Mouse (Mus musculus): ENCODE results near the gene Ctnnb1. TPM values are rescaled to one million over a fixed set of nuclear protein-coding genes. Genes with fewer than 3 reads are reported as not detected.

Gene Ctnnb1
- polyA plus RNA-seq, 1 experiment from 2014 or later: 758 TPM

DNA sequence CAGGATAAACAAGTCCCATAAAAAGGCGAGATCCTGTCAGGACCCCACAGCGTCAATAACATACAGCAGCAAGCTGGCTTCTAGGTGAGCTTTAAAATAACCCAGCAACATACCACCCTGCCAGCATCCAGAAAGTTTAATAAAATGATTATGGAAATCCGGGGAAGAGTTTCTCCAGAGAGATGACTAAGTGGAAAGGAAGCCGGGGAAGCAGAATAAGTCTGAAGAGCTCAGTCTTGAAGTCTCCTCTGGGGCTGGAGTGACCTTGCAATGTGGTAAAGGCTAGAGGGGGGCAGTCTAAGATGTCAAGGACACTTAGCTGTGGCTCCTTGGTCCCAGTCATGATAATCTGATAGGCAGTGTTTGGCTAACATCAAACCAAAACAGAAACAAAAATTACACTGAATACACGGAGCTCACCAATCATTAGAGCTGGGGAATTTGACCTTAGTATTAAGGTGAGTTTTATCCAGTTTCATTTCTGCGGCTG, 44.1 kb downstream of the Ctnnb1 start:
- H3K4me3 ChIP-seq (ENCODE audit: low read depth, low read length): no peak overlapping the region
- H3K4me1 ChIP-seq (ENCODE audit: control insufficient read depth, insufficient read depth, low read length): no peaks in the 10 kb centered on the region; the same call in 1 of the 2 replicates
- no peak for ATAC-seq (ENCODE audit: insufficient number of reproducible peaks, insufficient read depth, low FRiP score, low read depth)
- peaks cover 8% of the 10 kb centered on the region; the same call in 1 of the 2 replicates for H3K36me3 ChIP-seq (ENCODE audit: control insufficient read depth, insufficient read depth, low read length)
- H3K27me3 ChIP-seq (ENCODE audit: control insufficient read depth, insufficient read depth, low read length): no peaks in the 10 kb centered on the region
- no peaks in the 10 kb centered on the region for H3K9me3 ChIP-seq (ENCODE audit: control insufficient read depth, low read depth, low read length)
- H3K9ac ChIP-seq (replicated peaks; ENCODE audit: low read depth, low read length): no peak overlapping the region
- no peak overlapping the region for H3K27ac ChIP-seq (ENCODE audit: low read length)
- WGBS: 64% methylated on average over 6 of the region's 6 CpGs
- H3K4me2 ChIP-seq (replicated peaks; ENCODE audit: low read depth, low read length): no peak overlapping the region

DNA sequence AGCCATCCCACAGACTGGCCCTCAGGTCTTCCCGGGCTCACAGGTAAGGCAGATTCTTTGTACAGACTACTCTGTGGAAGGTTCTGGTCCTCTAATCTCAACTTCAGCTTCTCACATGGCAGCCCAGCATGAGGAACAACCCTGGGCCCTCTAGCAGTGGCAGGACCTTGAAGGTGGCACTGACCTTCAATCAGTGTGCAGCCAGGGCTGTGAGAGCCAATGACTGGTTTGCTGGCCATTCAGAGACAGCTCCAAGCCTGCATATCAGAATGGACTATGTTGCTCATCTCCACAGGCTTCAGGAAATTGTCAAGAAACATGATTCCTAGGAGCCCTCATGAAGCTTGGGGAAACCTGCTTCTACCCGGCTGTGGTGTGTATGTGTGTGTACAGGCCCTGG, 45.2 kb downstream of the Ctnnb1 start:
- no peak overlapping the region for H3K4me2 ChIP-seq (replicated peaks; ENCODE audit: low read depth, low read length)
- 71% methylated on average over 2 of the region's 2 CpGs for whole genome bisulfite sequencing
- no peak overlapping the region for H3K27ac ChIP-seq (ENCODE audit: low read length)

DNA sequence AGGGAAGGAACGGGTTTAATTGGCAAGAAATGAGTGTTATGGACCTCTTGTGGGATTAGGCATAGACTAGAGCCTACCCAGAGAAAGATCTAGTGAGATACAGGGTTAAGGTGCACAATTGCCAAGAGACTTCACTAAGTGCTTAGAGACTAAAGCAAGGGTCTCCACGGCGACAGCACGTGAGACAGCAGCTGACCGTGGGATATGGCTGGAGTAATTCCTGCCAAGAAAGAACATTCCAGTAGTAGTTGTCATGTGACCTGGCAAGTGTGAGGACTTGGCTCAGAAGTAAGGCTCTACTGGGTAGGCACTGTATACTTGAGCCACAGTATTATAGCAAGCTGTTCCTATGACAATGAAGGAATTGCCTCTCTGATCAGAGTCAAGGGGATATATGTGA, 47.1 kb downstream of the Ctnnb1 start:
- H3K9me3 ChIP-seq (ENCODE audit: control insufficient read depth, low read depth, low read length): no peaks in the 10 kb centered on the region
- H3K4me3 ChIP-seq (ENCODE audit: low read depth, low read length): no peak overlapping the region
- H3K27me3 ChIP-seq (ENCODE audit: control insufficient read depth, insufficient read depth, low read length): no peaks in the 10 kb centered on the region
- no peaks in the 10 kb centered on the region; the same call in 1 of the 2 replicates for H3K4me1 ChIP-seq (ENCODE audit: control insufficient read depth, insufficient read depth, low read length)
- 45% methylated on average over 5 of the region's 5 CpGs for WGBS
- H3K36me3 ChIP-seq (ENCODE audit: control insufficient read depth, insufficient read depth, low read length): no peaks in the 10 kb centered on the region
- H3K4me2 ChIP-seq (replicated peaks; ENCODE audit: low read depth, low read length): no peak overlapping the region
- H3K27ac ChIP-seq (ENCODE audit: low read length): no peak overlapping the region
- ATAC-seq (ENCODE audit: insufficient number of reproducible peaks, insufficient read depth, low FRiP score, low read depth): peak; percentile 68; the same call in 1 of the 2 replicates
- no peak overlapping the region for H3K9ac ChIP-seq (replicated peaks; ENCODE audit: low read depth, low read length)

More for the DNA sequence above, 45.2 kb downstream of the Ctnnb1 start:
- Histone ChIP-seq H3K4me1 (ENCODE audit: control insufficient read depth, insufficient read depth, low read length) (no peaks in the 10 kb centered on the region; the same call in 1 of the 2 replicates), H3K27me3 (ENCODE audit: control insufficient read depth, insufficient read depth, low read length) (no peaks in the 10 kb centered on the region), H3K36me3 (ENCODE audit: control insufficient read depth, insufficient read depth, low read length) (peaks cover 2% of the 10 kb centered on the region; the same call in 1 of the 2 replicates), H3K4me3 (ENCODE audit: low read depth, low read length) (no peak overlapping the region), H3K9ac (replicated peaks; ENCODE audit: low read depth, low read length) (no peak overlapping the region), H3K9me3 (ENCODE audit: control insufficient read depth, low read depth, low read length) (no peaks in the 10 kb centered on the region)
- ATAC-seq (ENCODE audit: insufficient number of reproducible peaks, insufficient read depth, low FRiP score, low read depth): no peak

DNA sequence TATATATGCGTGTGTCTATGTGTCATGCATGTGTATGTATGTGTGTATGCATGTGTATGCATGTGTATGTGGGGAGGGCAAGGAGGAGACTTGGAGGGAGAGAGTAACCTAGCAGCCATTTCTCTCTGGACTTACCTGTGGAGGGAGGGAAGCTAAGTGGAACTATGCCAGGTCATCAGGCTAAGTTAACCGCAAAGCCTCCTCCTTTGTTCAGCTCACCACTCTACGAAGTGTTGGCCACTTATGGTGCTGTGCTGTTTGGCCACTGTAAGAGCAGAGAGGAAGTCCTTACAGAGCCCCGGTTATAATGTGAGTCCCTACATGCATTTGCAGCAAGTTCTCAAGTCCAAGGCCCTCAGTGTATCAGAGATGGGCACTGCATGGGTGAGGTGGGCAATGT, 47.8 kb downstream of the Ctnnb1 start:
- no peak overlapping the region for H3K4me3 ChIP-seq (ENCODE audit: low read depth, low read length)
- no peaks in the 10 kb centered on the region; the same call in 1 of the 2 replicates for H3K4me1 ChIP-seq (ENCODE audit: control insufficient read depth, insufficient read depth, low read length)
- H3K9ac ChIP-seq (replicated peaks; ENCODE audit: low read depth, low read length): no peak overlapping the region
- H3K27ac ChIP-seq (ENCODE audit: low read length): no peak overlapping the region
- WGBS: 90% methylated on average over 4 of the region's 4 CpGs
- no peaks in the 10 kb centered on the region for H3K27me3 ChIP-seq (ENCODE audit: control insufficient read depth, insufficient read depth, low read length)
- H3K9me3 ChIP-seq (ENCODE audit: control insufficient read depth, low read depth, low read length): no peaks in the 10 kb centered on the region
- H3K4me2 ChIP-seq (replicated peaks; ENCODE audit: low read depth, low read length): no peak overlapping the region
- ATAC-seq (ENCODE audit: insufficient number of reproducible peaks, insufficient read depth, low FRiP score, low read depth): no peak
- H3K36me3 ChIP-seq (ENCODE audit: control insufficient read depth, insufficient read depth, low read length): no peaks in the 10 kb centered on the region

DNA sequence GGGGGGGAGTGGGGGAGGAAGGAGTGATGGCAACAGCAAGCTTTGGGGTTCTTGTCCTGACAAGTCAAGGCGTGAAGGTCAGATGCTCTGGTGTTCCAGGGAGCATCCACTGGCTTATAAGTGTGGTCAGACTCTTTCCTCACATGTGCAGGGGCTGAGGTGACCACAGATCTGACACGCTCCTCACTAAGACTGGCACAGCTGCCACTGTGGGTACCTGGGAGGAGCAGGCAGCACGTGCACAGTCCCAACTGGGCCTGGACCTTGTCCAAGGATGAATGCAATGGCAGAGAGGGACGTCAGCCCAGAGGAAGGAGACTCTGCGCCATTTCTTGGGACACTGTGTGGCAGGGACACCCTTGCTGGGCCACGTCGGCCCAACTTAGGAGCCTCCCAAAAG, 52.8 kb downstream of the Ctnnb1 start:
- ATAC-seq (ENCODE audit: insufficient number of reproducible peaks, insufficient read depth, low FRiP score, low read depth): no peak
- Histone ChIP-seq H3K4me3 (ENCODE audit: low read depth, low read length) (no peak overlapping the region), H3K27ac (ENCODE audit: low read length) (no peak overlapping the region), H3K36me3 (ENCODE audit: control insufficient read depth, insufficient read depth, low read length) (no peaks in the 10 kb centered on the region), H3K4me2 (replicated peaks; ENCODE audit: low read depth, low read length) (no peak overlapping the region), H3K9ac (replicated peaks; ENCODE audit: low read depth, low read length) (no peak overlapping the region), H3K27me3 (ENCODE audit: control insufficient read depth, insufficient read depth, low read length) (no peaks in the 10 kb centered on the region), H3K9me3 (ENCODE audit: control insufficient read depth, low read depth, low read length) (no peaks in the 10 kb centered on the region), H3K4me1 (ENCODE audit: control insufficient read depth, insufficient read depth, low read length) (no peaks in the 10 kb centered on the region)
- WGBS: 76% methylated on average over 7 of the region's 7 CpGs

DNA sequence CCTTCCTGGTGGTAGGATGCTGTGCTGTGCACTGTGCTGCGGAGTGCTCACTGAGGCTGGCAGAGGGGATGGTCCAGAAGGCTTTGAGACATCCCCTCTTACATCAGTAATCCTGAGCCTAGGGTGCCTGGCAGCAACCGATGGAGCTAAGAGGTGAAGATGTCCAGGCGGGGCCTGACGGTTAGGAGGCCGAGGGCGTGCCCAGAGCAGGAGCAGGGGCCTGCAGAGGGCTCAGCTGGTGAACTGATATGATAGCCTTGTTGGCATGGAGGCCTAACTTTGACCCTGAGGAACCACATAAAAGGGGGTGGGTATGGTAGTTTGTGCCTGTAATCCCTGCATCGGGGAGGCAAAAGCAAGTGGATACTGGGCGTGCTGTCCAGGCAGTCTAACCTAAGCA, 54.8 kb downstream of the Ctnnb1 start:
- Histone ChIP-seq H3K4me3 (ENCODE audit: low read depth, low read length) (no peak overlapping the region), H3K27ac (ENCODE audit: low read length) (no peak overlapping the region), H3K9ac (replicated peaks; ENCODE audit: low read depth, low read length) (no peak overlapping the region), H3K27me3 (ENCODE audit: control insufficient read depth, insufficient read depth, low read length) (no peaks in the 10 kb centered on the region), H3K4me1 (ENCODE audit: control insufficient read depth, insufficient read depth, low read length) (peaks cover 11% of the 10 kb centered on the region; the same call in 1 of the 2 replicates), H3K9me3 (ENCODE audit: control insufficient read depth, low read depth, low read length) (no peaks in the 10 kb centered on the region), H3K36me3 (ENCODE audit: control insufficient read depth, insufficient read depth, low read length) (no peaks in the 10 kb centered on the region), H3K4me2 (replicated peaks; ENCODE audit: low read depth, low read length) (no peak overlapping the region)
- no peak for ATAC-seq (ENCODE audit: insufficient number of reproducible peaks, insufficient read depth, low FRiP score, low read depth)
- WGBS: 78% methylated on average over 8 of the region's 8 CpGs

DNA sequence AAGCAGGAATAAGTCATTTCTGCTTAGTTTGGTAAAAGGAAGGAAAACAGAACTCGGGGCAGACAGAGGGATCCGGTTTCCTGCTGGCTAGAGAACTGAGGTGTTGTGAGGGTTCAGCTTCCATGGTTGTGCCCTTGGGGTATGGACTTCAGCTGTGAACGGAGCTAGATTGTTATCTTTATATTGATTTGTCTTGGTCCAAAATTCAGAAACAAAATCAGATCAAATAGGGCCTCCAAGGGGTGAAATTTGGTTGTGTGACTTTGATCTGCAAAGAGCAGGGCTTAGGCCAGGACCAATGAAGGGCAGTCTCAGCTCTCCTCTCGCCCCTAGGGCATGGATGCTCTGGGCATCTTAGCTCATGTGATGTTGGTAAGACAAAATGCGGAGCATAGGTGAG, 55.5 kb downstream of the Ctnnb1 start:
- H3K9me3 ChIP-seq (ENCODE audit: control insufficient read depth, low read depth, low read length): no peaks in the 10 kb centered on the region
- WGBS: 74% methylated on average over 5 of the region's 5 CpGs
- H3K9ac ChIP-seq (replicated peaks; ENCODE audit: low read depth, low read length): no peak overlapping the region
- no peak overlapping the region for H3K4me2 ChIP-seq (replicated peaks; ENCODE audit: low read depth, low read length)
- no peaks in the 10 kb centered on the region for H3K27me3 ChIP-seq (ENCODE audit: control insufficient read depth, insufficient read depth, low read length)
- H3K36me3 ChIP-seq (ENCODE audit: control insufficient read depth, insufficient read depth, low read length): no peaks in the 10 kb centered on the region
- no peak overlapping the region for H3K4me3 ChIP-seq (ENCODE audit: low read depth, low read length)
- H3K4me1 ChIP-seq (ENCODE audit: control insufficient read depth, insufficient read depth, low read length): peaks cover 15% of the 10 kb centered on the region
- no peak for ATAC-seq (ENCODE audit: insufficient number of reproducible peaks, insufficient read depth, low FRiP score, low read depth)
- H3K27ac ChIP-seq (ENCODE audit: low read length): no peak overlapping the region

DNA sequence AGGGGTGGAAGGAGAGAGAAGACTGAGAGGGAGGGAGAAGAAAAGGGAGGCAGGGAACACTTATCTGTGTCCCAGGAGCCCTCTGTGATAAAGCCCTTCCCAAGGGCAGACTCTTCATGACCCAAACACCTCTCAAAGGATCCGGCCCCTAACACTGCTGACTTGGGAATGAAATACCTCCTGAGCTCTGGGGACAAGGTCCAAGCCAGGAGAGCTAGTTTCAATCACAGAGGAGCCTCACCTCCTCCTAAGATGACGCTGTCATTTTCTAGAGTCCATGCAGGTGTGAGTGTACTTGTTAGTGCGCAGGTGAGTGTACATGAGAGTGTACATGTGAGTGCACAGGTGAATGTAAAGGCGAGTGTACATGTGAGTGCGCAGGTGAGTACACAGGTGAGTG, 56.0 kb downstream of the Ctnnb1 start:
- Histone ChIP-seq H3K4me1 (ENCODE audit: control insufficient read depth, insufficient read depth, low read length) (peaks cover 20% of the 10 kb centered on the region), H3K27ac (ENCODE audit: low read length) (no peak overlapping the region), H3K36me3 (ENCODE audit: control insufficient read depth, insufficient read depth, low read length) (no peaks in the 10 kb centered on the region), H3K9me3 (ENCODE audit: control insufficient read depth, low read depth, low read length) (no peaks in the 10 kb centered on the region), H3K9ac (replicated peaks; ENCODE audit: low read depth, low read length) (no peak overlapping the region), H3K4me3 (ENCODE audit: low read depth, low read length) (no peak overlapping the region), H3K27me3 (ENCODE audit: control insufficient read depth, insufficient read depth, low read length) (no peaks in the 10 kb centered on the region), H3K4me2 (replicated peaks; ENCODE audit: low read depth, low read length) (no peak overlapping the region)
- WGBS: 96% methylated on average over 5 of the region's 5 CpGs
- ATAC-seq (ENCODE audit: insufficient number of reproducible peaks, insufficient read depth, low FRiP score, low read depth): no peak

DNA sequence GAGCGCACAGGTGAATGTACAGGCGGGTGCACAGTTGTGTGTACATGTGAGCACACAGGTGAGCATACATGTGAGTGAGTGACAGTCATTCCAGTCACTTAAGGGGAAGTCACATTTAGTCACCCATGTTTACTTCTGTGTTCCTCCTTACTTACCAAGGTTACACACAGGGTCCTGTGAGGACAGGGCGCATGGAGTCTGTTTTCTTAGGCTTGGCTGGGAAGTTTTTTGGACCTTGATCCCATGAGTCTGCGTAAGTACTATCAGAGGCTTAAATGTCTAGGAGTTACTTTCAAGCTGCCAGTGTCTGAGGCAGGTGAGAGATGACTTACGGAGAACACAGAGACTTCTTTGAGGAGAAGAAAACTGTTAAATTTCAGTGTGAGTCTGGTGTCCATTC, 56.5 kb downstream of the Ctnnb1 start:
- Histone ChIP-seq H3K27me3 (ENCODE audit: control insufficient read depth, insufficient read depth, low read length) (no peaks in the 10 kb centered on the region), H3K4me1 (ENCODE audit: control insufficient read depth, insufficient read depth, low read length) (peaks cover 25% of the 10 kb centered on the region), H3K36me3 (ENCODE audit: control insufficient read depth, insufficient read depth, low read length) (no peaks in the 10 kb centered on the region), H3K27ac (ENCODE audit: low read length) (no peak overlapping the region), H3K9me3 (ENCODE audit: control insufficient read depth, low read depth, low read length) (no peaks in the 10 kb centered on the region), H3K4me2 (replicated peaks; ENCODE audit: low read depth, low read length) (no peak overlapping the region), H3K9ac (replicated peaks; ENCODE audit: low read depth, low read length) (no peak overlapping the region), H3K4me3 (ENCODE audit: low read depth, low read length) (no peak overlapping the region)
- ATAC-seq (ENCODE audit: insufficient number of reproducible peaks, insufficient read depth, low FRiP score, low read depth): no peak
- WGBS: 88% methylated on average over 5 of the region's 5 CpGs

Data from stomach, embryonic 14.5 days (tissue).